Comparison of ENCODE assay signal across 27 mouse cellular contexts in genomic region chr12:32202583-32202982, GRCm38 (mm10). TPM values are rescaled to one million over a fixed set of nuclear protein-coding genes. Genes with fewer than 3 reads are reported as not detected.
A peak's percentile ranks its signal among the peaks of the same experiment; 100 is the strongest.
DNase-seq lines count a peak whose midpoint lies in the region; ATAC-seq lines count a peak whose summit lies in the region.
"Had no signal": no experiment of that assay in that cellular context is flagged by ENCODE, and none has a peak within 500 bp of the region (broad histone marks: within the 10 kb centered on the region; RNA-seq: fewer than 3 reads in every experiment).

No protein-coding gene starts in this region.

- no peaks in the 10 kb centered on the region for H3K9me3 ChIP-seq in embryonic facial prominence, embryonic 11.5 days (replicated peaks; ENCODE audit: control insufficient read depth, low read length)
- no peaks in the 10 kb centered on the region for H3K9me3 ChIP-seq in embryonic facial prominence, embryonic 10.5 days
- H3K9me3 ChIP-seq: embryonic facial prominence, embryonic 13.5 days; embryonic facial prominence, embryonic 15.5 days; forebrain, embryonic 10.5 days; forebrain, embryonic 12.5 days; G1E had no signal

- H3K9ac ChIP-seq in embryonic facial prominence, embryonic 11.5 days (replicated peaks; ENCODE audit: low read length) = no peak overlapping the region
- H3K9ac ChIP-seq: embryonic facial prominence, embryonic 13.5 days; embryonic facial prominence, embryonic 15.5 days; forebrain, embryonic 12.5 days had no signal

- H3K4me3 ChIP-seq in embryonic facial prominence, embryonic 11.5 days (ENCODE audit: low read depth, low read length) = no peak overlapping the region
- H3K4me3 ChIP-seq in embryonic facial prominence, embryonic 10.5 days = no peak overlapping the region
- H3K4me3 ChIP-seq: embryonic facial prominence, embryonic 13.5 days; embryonic facial prominence, embryonic 15.5 days; erythroblast, embryonic 14.5 days; forebrain, embryonic 10.5 days; forebrain, embryonic 12.5 days had no signal

- DNase-seq in embryonic facial prominence, embryonic 11.5 days (ENCODE audit: low spot score) = peak; percentile 6
- DNase-seq in embryonic facial prominence, embryonic 10.5 days (ENCODE audit: low spot score) = no peak
- peak; percentile 18 for DNase-seq in CD4-positive helper T cell, adult 2 months (ENCODE audit: low read depth, low spot score)
- DNase-seq in induced T-regulatory cell, adult 2 months (ENCODE audit: low read depth) = peak; percentile 52
- no peak for DNase-seq in T-cell, adult 2 months (ENCODE audit: low spot score)
- DNase-seq in urinary bladder, postnatal 25 days (ENCODE audit: low spot score) = no peak
- no peak for DNase-seq in urinary bladder, postnatal 10 days (ENCODE audit: low spot score)
- DNase-seq: adrenal gland, adult 2 months; adrenal gland, postnatal 10 days; adrenal gland, postnatal 25 days; B cell, adult 2 months; cerebellum, adult 11 months; cerebellum, adult 18-20 months; cerebellum, adult 8-10 months; cerebellum, adult 9-11 months; cerebellum, postnatal 14 days; cerebellum, postnatal 36 days; embryo, embryonic 11 days had no signal

- H3K4me2 ChIP-seq in embryonic facial prominence, embryonic 11.5 days (ENCODE audit: low read depth, low read length) = no peak overlapping the region
- H3K4me2 ChIP-seq: embryonic facial prominence, embryonic 13.5 days; embryonic facial prominence, embryonic 15.5 days; forebrain, embryonic 12.5 days had no signal

- 70% methylated on average over 5 of the region's 5 CpGs for WGBS in embryonic facial prominence, embryonic 11.5 days
- 83% methylated on average over 5 of the region's 5 CpGs for WGBS in embryonic facial prominence, embryonic 10.5 days

- H3K36me3 ChIP-seq in embryonic facial prominence, embryonic 11.5 days (replicated peaks; ENCODE audit: control insufficient read depth, insufficient read depth, low read depth, low read length) = no peaks in the 10 kb centered on the region
- no peaks in the 10 kb centered on the region for H3K36me3 ChIP-seq in embryonic facial prominence, embryonic 10.5 days (replicated peaks)
- H3K36me3 ChIP-seq: embryonic facial prominence, embryonic 13.5 days; embryonic facial prominence, embryonic 15.5 days; forebrain, embryonic 10.5 days; forebrain, embryonic 12.5 days had no signal

- no peak for ATAC-seq in embryonic facial prominence, embryonic 11.5 days (replicated peaks; ENCODE audit: insufficient number of reproducible peaks, low FRiP score, low TSS enrichment, low read depth)
- ATAC-seq: forebrain, embryonic 14.5 days; forebrain, embryonic 16.5 days; Patski had no signal

- H3K27ac ChIP-seq in embryonic facial prominence, embryonic 11.5 days (replicated peaks; ENCODE audit: low read depth, low read length) = no peak overlapping the region
- H3K27ac ChIP-seq in embryonic facial prominence, embryonic 10.5 days (replicated peaks) = no peak overlapping the region
- H3K27ac ChIP-seq: embryonic facial prominence, embryonic 13.5 days; embryonic facial prominence, embryonic 15.5 days; forebrain, embryonic 10.5 days; forebrain, embryonic 12.5 days had no signal

- no peaks in the 10 kb centered on the region for H3K27me3 ChIP-seq in embryonic facial prominence, embryonic 11.5 days (ENCODE audit: control insufficient read depth, insufficient read depth, low read length)
- no peaks in the 10 kb centered on the region for H3K27me3 ChIP-seq in embryonic facial prominence, embryonic 10.5 days (replicated peaks; ENCODE audit: low read depth, poor library complexity, severe bottlenecking)
- H3K27me3 ChIP-seq: embryonic facial prominence, embryonic 13.5 days; embryonic facial prominence, embryonic 15.5 days; forebrain, embryonic 12.5 days had no signal

- H3K4me1 ChIP-seq in embryonic facial prominence, embryonic 11.5 days (ENCODE audit: control insufficient read depth, insufficient read depth, low read length) = no peaks in the 10 kb centered on the region
- peaks cover 12% of the 10 kb centered on the region; the same call in 1 of the 2 replicates for H3K4me1 ChIP-seq in embryonic facial prominence, embryonic 10.5 days
- H3K4me1 ChIP-seq: embryonic facial prominence, embryonic 13.5 days; embryonic facial prominence, embryonic 15.5 days had no signal

RNA-seq across cellular contexts. Expression of gene Pik3cg, which starts 5.9 kb away (rescaled TPM):
- 1.6 and 1.8 TPM in 2 replicates for polyA plus RNA-seq in embryonic facial prominence, embryonic 11.5 days (2014; fragmentation: Nextera tagmentation; extraction: Ambion mirVana)
- polyA plus RNA-seq in embryonic facial prominence, embryonic 10.5 days (2016; fragmentation: Nextera tagmentation; extraction: Ambion mirVana) = 0.99 and 1.0 TPM in 2 replicates
- polyA plus RNA-seq: Patski had no signal

Comparison
In these comparisons a context has a peak if more than half of its experiments do, and no peak if none do; other contexts are left out.
1. DNase-seq: peak in embryonic facial prominence, embryonic 11.5 days (single experiment), CD4-positive helper T cell, adult 2 months (single experiment) and induced T-regulatory cell, adult 2 months (single experiment); none in embryonic facial prominence, embryonic 10.5 days (single experiment), T-cell, adult 2 months (single experiment), urinary bladder, postnatal 25 days (single experiment) and urinary bladder, postnatal 10 days (single experiment).